Mouse (Mus musculus): ENCODE measurements around the gene Haus5.

The Haus5 gene

DNA sequence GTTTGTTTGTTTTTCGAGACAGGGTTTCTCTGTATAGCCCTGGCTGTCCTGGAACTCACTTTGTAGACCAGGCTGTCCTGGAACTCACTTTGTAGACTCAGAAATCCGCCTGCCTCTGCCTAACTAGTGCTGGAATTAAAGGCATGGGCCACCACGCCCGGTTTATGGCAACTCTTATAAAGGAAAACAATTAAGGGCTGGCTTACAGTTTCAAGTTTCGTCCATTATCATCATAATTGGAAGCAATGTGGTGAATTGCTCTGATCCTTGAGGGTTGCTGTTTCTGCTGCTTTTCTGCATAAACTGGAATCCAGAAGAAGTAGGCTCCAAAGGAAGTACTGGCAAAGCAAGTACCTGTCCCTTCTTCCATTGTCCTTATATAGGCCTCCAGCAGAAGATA, 38.1 kb downstream of the Haus5 start:
- no peak for DNase-seq (ENCODE audit: extremely low read depth, insufficient read length, low spot score)

DNA sequence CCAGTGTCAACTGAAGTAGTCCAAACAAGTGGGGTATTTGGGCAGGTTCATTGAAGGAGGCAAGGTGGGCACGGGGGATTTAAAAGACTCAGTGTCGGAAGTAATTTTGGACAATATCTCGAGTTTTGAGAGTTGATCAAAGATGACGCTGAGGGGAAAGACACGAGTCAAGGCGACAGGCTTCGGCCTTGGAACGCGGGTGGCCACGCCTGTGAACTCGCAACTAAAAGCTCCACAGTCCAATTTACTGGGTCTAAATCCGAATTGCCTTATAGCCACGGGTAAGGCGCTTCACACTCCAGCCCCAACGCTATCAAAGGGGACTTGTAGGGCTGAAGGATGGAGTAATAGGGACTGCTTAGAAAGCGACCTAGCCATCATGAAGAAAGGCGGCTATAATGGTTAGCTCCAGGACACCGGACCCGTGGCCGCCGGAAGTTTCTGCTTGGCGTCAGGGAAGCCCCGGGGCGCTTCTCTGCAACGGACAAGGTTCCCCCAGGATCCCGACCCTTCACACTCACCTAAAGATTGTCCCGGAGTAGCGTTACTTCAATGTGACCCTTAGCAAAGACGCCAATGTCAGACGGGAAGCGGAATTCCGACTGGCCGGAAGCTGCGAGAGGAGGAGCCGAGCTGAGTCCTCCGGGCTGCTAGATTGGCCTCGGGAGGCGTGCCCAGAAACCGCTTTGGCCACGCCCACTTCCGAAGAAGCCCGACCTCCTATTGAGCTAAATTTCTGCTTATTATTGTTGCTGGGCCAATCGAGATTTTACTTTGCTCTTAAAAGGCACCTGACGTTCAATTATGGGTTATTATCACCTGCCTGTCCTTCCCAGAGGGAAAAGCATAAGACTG, 39.0 kb downstream of the Haus5 start, which contains the start of gene Cox6b1:
TSS of gene Cox6b1 (minus strand) at position 622 of the 855 bp plus-strand sequence.
- DNase-seq (ENCODE audit: extremely low read depth, insufficient read length, low spot score) = peak; percentile 91

DNA sequence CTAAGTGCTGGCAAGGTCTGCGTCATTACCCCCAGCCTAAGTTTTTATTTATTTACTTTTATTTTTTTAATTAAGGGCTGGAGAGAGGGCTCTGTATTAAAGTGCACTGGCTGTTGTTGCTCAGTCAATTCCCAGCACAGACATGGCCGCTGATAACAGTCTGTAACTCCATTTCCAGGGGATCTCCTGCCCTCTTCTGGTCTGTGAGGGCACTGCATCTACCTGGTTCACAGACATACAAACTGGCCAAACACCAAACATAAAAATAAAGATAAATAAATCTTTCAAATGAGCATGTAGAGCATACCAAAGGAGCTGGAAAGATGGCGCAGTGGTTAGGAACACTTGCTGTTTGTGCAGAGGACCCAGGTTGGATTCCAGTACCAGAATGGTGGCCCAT, 45.6 kb downstream of the Haus5 start:
- no peak for DNase-seq (ENCODE audit: extremely low read depth, insufficient read length, low spot score)

DNA sequence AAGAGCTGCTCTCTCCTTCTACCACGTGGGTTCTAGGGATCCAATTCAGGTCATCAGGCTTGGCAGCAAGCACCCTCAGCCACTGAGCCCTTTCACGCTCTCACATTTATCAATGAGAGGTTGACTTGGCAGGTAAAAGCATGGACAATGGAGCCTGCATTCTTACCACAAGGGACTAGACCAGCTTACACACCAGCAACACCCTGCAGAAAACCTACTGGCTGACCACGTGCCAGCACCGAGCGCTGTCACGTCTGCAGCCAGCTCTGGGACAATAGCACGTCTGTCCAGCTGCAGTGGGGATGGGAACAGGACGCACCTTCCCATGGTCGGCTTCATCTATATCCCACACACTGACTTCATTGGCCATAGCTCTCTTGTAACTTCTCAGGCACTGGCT, 46.1 kb downstream of the Haus5 start:
- DNase-seq (ENCODE audit: extremely low read depth, insufficient read length, low spot score) = no peak

DNA sequence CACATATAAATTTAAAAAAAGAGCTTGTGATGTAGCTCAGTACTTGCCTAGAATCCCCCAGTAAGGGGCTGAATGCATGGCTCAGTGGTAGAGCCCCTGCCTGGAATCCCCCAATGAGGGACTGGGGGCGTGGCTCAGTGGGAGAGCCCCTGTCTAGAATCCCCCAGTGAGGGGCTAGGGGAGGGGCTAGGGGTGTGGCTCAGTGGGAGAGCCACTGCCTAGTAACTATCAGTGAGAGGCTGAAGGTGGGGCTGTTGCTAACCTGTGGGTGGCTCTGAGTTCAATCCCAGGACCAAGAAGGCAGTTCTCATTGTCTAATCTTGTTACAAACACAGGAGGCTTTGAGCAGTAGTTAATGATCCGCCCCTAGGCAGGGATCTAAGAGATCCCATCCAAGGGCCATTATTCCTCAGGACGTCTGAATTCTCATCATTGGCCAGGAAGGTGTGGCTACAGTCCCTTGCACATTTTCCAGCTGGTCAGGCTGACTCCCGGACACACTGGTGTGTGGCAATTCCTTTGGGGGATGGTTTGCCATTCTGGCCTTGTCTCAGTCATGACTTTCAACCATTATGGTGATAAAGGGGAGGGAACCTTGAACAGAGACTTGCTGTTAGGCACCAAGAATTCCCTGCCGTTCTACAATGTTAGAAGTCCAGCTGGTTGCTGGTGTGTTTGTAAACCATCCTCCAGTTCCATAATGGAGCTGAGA, 49.6 kb downstream of the Haus5 start:
- no peak for DNase-seq (ENCODE audit: extremely low read depth, insufficient read length, low spot score)

DNA sequence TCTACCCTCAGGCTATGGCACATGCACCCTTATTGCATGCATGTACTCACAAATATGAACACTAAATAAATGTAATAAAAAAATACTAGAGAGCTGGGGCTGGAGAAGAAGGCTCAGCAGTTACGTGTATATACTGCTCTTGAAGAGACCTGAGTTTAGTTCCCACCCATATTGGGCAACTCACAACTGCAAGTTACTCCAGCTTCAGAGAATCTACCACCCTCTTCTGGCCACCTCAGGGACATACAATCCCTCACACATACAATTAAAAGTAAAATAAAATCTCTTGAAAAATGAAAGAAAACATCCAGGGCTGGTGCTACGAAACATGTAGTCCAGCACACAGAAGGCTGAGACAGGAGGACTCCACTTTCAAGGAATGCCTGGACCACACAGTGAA, 50.3 kb downstream of the Haus5 start:
- no peak for DNase-seq (ENCODE audit: extremely low read depth, insufficient read length, low spot score)

DNA sequence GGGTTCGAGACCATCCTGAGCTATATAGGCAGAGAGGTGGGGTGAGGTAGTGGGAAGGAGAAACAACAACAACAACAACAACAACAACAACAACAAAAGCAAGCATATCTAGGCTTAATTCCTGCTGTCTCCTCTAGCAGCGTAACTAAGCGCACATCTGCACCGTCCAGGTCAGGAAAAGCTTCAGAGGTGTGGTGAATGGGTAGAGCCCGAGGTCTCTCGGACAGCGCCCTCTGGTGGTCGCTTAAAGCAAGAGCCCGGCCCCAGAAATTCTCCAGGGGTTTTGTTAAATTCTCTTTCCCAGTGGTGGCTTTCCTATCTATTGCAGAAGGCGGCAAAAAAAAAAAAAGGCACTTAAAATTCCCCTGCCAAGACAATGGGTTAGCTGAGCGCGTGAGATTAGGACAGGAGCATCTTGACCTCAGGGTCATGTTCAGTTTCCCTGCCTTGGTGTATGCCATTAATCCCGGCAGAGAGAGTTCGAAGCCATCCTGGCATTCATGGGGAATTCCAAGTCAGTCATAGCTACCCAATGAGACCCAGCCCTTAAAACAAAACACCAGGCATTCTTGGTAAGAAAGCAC, 51.2 kb downstream of the Haus5 start:
- DNase-seq (ENCODE audit: extremely low read depth, insufficient read length, low spot score) = no peak

DNA sequence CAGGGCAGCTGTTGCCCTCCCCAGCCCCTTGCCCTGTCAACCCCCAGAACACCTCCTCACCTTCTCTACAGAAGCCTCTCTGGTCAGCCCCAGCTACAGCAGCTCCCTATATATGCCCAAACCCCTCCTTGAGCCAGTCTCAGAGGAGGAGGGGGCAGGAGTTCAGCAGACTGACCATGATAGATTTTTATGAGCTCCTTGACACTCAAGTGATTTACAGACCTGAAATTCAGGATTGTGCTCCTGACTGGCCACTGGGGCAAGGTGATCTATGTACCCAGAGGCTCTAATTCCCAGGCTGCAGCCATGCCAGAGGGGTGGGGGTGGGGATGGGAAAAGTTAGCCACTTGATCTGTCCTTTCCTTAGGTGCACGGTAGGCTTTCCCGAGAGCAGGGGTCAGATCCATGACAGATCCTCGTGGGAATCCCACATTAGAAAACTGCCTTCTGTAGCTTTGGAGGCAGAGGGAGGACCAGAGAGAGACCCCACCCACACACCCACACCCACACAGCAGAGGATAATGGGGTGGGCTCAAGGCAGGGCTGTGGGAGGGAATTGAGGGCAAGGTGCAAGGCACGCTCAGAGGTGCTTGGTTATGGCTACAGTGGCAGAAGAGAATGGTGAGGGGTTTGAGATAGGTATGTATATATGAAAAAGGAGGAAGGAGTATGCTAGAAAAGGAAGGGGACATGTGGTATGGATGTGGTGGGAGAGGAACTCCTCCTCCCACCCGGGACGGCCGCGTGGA, 52.0 kb downstream of the Haus5 start, which contains the start of gene Upk1a:
TSS of gene Upk1a (minus strand) at position 194 of the 749 bp plus-strand sequence.
- DNase-seq (ENCODE audit: extremely low read depth, insufficient read length, low spot score) = no peak

DNA sequence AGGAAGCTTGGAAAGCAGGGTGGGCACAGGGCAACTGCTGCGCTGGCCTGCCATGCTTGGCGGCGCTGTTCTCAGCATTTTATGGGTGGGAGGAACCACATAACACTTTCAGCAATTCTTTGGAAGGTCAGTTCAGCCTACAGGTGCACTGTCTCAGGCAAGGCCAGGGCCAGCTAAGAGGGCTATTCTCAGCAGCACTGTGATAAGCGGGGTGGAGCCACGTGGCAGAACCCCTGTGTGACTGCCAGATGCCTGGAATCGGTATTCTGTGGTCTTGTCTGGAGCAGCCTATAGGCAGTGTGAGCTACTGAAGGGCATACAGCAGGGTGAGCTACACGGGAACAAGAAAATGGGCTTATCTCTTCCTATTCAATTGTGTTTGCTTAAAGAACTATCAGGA, 54.8 kb downstream of the Haus5 start:
- DNase-seq (ENCODE audit: extremely low read depth, insufficient read length, low spot score) = no peak

DNA sequence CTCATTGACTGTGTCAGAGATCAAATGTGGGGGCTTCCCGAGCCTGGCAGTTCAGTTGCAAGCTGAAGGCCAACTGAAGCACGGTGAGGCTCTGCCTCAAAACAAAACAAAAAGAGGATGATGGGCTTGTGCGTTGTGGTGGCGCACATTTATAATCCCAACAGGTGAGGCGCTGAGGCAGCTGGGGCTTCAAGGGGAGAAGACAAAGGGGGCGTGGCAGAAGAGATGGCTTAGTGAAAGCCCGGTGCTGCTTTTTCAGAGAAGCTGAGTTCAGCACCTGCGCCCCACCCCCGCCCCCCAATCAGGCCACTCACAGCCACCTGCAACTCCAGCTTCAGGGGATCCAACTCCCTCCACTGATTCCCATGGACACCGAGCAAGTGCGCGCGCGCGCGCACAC, 56.3 kb downstream of the Haus5 start:
- no peak for DNase-seq (ENCODE audit: extremely low read depth, insufficient read length, low spot score)

DNA sequence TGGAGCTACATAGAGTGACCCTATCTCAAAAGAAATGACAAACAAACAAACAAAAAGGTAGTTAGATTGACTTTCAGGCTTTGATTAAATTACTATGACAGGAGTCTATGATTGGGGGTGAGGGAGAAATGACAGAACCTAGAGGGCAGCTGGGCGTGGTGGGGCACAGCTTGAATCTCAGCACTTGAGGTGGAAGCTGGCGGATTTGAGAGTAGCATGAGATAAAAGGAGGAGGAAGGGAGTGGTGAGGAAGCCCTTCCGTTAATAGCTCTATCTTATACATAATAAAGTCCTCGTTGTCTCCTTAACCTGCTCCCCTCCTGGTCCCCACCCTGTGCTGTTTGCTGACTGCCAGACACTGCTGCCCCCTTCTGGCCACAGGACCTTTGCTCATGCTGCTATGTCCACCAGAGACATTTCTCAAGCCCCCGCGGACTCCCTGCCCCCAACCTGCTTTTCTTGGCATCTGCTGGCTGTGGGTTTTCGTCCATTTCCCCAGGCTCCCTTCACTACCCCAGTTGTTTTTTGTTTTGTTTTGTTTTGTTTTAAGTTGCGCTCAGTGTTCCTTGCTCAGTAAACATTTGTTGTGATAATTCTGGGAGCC, 57.0 kb downstream of the Haus5 start:
- no peak for DNase-seq (ENCODE audit: extremely low read depth, insufficient read length, low spot score)

DNA sequence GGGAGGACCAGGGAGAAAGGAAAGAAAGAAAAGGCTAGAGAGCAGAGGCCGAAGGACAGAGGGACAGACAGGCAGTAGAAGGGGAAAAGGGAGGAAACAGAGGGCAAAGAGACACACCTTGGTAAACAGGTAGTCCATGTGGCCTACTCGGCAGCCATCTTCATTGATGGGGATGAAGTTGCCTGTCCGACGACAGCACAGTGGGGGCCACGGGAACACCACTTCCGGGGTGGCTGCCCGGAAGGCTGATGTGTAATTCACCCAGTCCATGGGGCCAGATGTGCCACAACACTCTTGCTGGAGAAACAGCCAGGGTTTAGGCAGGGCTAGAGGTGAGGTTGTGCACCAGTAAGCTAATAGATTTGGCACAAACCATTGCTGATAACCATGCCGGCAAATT, 59.9 kb downstream of the Haus5 start:
- no peak for DNase-seq (ENCODE audit: extremely low read depth, insufficient read length, low spot score)

DNA sequence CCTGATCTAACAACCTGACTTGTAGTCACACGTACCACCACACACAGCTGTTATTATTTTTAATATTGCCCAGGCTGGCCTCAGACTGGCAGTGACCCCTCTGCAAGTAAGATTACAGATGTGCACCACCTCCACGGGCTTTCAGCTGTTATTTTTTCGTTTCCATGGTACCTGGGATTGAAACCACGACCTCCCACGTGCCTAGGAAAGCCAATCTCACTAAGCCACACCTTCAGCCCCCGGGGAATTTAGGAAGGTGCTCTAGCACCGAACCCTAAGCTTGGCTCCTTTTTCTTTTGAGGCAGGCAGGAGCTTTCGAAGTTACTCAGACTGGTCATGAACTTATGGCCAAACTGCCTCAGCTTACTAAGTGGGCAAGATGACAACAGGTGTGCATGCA, 60.4 kb downstream of the Haus5 start:
- no peak for DNase-seq (ENCODE audit: extremely low read depth, insufficient read length, low spot score)
